In genomic region chr3:34458766-34459165, GRCm38 (mm10) we compare ENCODE assay signal across 21 mouse cellular contexts.
DNase-seq lines count a peak whose midpoint lies in the region; ATAC-seq and TF ChIP-seq lines count a peak whose summit lies in the region.
"Had no signal": no experiment of that assay in that cellular context is flagged by ENCODE, and none has a peak within 500 bp of the region (broad histone marks: within the 10 kb centered on the region; RNA-seq: fewer than 3 reads in every experiment).

No protein-coding gene starts in this region.

- no peak overlapping the region for H3K9ac ChIP-seq in forebrain, embryonic 16.5 days (replicated peaks; ENCODE audit: low read depth, low read length)
- no peak overlapping the region for H3K9ac ChIP-seq in forebrain, embryonic 12.5 days
- no peak overlapping the region for H3K9ac ChIP-seq in liver, embryonic 12.5 days
- H3K9ac ChIP-seq: hindbrain, embryonic 13.5 days; intestine, embryonic 15.5 days had no signal

- H3K27me3 ChIP-seq in forebrain, embryonic 16.5 days (replicated peaks; ENCODE audit: control insufficient read depth, insufficient read depth, low read length) = no peaks in the 10 kb centered on the region
- no peaks in the 10 kb centered on the region for H3K27me3 ChIP-seq in forebrain, embryonic 12.5 days
- no peaks in the 10 kb centered on the region for H3K27me3 ChIP-seq in liver, embryonic 12.5 days (replicated peaks)
- H3K27me3 ChIP-seq: hindbrain, embryonic 13.5 days; intestine, embryonic 15.5 days had no signal

- peak; percentile 51 for ATAC-seq in forebrain, embryonic 16.5 days
- no peak for ATAC-seq in forebrain, embryonic 12.5 days (ENCODE audit: low FRiP score)
- no peak for ATAC-seq in liver, embryonic 12.5 days
- ATAC-seq: activated CD4-positive, CD25-positive, alpha-beta regulatory T cell, adult 4 months; hindbrain, embryonic 16.5 days; intestine, embryonic 15.5 days had no signal

- intact Hi-C loops in left cerebral cortex, postnatal 4 days (cut with DNase I) = no loop called here
- intact Hi-C loops in left cerebral cortex, adult 2 months (cut with DNase I) = no loop called here

- no peak overlapping the region for H3K4me3 ChIP-seq in forebrain, embryonic 16.5 days (replicated peaks; ENCODE audit: low read length)
- H3K4me3 ChIP-seq in forebrain, embryonic 12.5 days (replicated peaks) = no peak overlapping the region
- H3K4me3 ChIP-seq in left cerebral cortex, adult 2 months = no peak overlapping the region
- H3K4me3 ChIP-seq in liver, embryonic 12.5 days = no peak overlapping the region
- H3K4me3 ChIP-seq: hindbrain, embryonic 10.5 days; hindbrain, embryonic 13.5 days; intestine, embryonic 15.5 days had no signal

- H3K9me3 ChIP-seq in forebrain, embryonic 16.5 days (ENCODE audit: control insufficient read depth, low read length) = no peaks in the 10 kb centered on the region
- no peaks in the 10 kb centered on the region for H3K9me3 ChIP-seq in forebrain, embryonic 12.5 days
- H3K9me3 ChIP-seq in liver, embryonic 12.5 days (replicated peaks) = no peaks in the 10 kb centered on the region
- H3K9me3 ChIP-seq: hindbrain, embryonic 10.5 days; hindbrain, embryonic 13.5 days; intestine, embryonic 15.5 days had no signal

- H3K27ac ChIP-seq in forebrain, embryonic 16.5 days (ENCODE audit: low read length) = no peak overlapping the region
- no peak overlapping the region for H3K27ac ChIP-seq in forebrain, embryonic 12.5 days
- no peak overlapping the region for H3K27ac ChIP-seq in left cerebral cortex, adult 2 months
- H3K27ac ChIP-seq in liver, embryonic 12.5 days = no peak overlapping the region
- H3K27ac ChIP-seq: hindbrain, embryonic 10.5 days; hindbrain, embryonic 13.5 days; intestine, embryonic 15.5 days had no signal

- H3K36me3 ChIP-seq in forebrain, embryonic 16.5 days (ENCODE audit: control insufficient read depth, insufficient read depth) = no peaks in the 10 kb centered on the region
- H3K36me3 ChIP-seq in forebrain, embryonic 12.5 days (replicated peaks) = no peaks in the 10 kb centered on the region
- H3K36me3 ChIP-seq in liver, embryonic 12.5 days = no peaks in the 10 kb centered on the region
- H3K36me3 ChIP-seq: hindbrain, embryonic 10.5 days; hindbrain, embryonic 13.5 days; intestine, embryonic 15.5 days had no signal

- no peak for TF ChIP-seq CTCF in left cerebral cortex, adult 2 months (IDR thresholded peaks at IDR 0.05)

- peaks cover 28% of the 10 kb centered on the region for H3K4me1 ChIP-seq in forebrain, embryonic 16.5 days (replicated peaks; ENCODE audit: control insufficient read depth, insufficient read depth, low read length)
- H3K4me1 ChIP-seq in forebrain, embryonic 12.5 days = peaks cover 18% of the 10 kb centered on the region
- no peaks in the 10 kb centered on the region for H3K4me1 ChIP-seq in liver, embryonic 12.5 days
- H3K4me1 ChIP-seq: intestine, embryonic 15.5 days had no signal

- 41% methylated on average over 6 of the region's 6 CpGs for WGBS in forebrain, embryonic 16.5 days
- 81% methylated on average over 6 of the region's 6 CpGs for WGBS in forebrain, embryonic 12.5 days
- WGBS in liver, embryonic 12.5 days (ENCODE audit: insufficient replicate concordance) = 59% methylated on average over 6 of the region's 6 CpGs

- peak; percentile 58 to 65 for DNase-seq in cerebellum, postnatal 10 days
- no peak for DNase-seq in cerebellum, postnatal 36 days
- DNase-seq in left cerebral cortex, postnatal 4 days = peak; percentile 34
- DNase-seq in left cerebral cortex, adult 2 months (ENCODE audit: extremely low spot score in 1 of 2, low spot score in 2 of 2) = no peak
- DNase-seq: adrenal gland, postnatal 10 days; cerebellum, adult 11 months; cerebellum, adult 2 months; cerebellum, adult 9-11 months; gastrocnemius, postnatal 10 days; gastrocnemius, postnatal 36 days; heart, postnatal 36 days; kidney, adult 11 months had no signal

- H3K4me2 ChIP-seq in forebrain, embryonic 16.5 days (ENCODE audit: low read length) = no peak overlapping the region
- H3K4me2 ChIP-seq in forebrain, embryonic 12.5 days = no peak overlapping the region
- H3K4me2 ChIP-seq in liver, embryonic 12.5 days = no peak overlapping the region
- H3K4me2 ChIP-seq: heart, embryonic 11.5 days; hindbrain, embryonic 13.5 days; intestine, embryonic 15.5 days had no signal

Comparison
In these comparisons a context has a peak if more than half of its experiments do, and no peak if none do; other contexts are left out.
1. DNase-seq: peak in cerebellum, postnatal 10 days (2 of 2) and left cerebral cortex, postnatal 4 days (single experiment); none in cerebellum, postnatal 36 days (0 of 2) and left cerebral cortex, adult 2 months (0 of 2).